Mouse (Mus musculus): Measurements from ENCODE around the gene Tnfaip3. TPM values are rescaled to one million over a fixed set of nuclear protein-coding genes. Genes with fewer than 3 reads are reported as not detected.

Tnfaip3 gene
- total and polyA plus RNA-seq, 2 experiments from 2014 or later: 1.4 to 3.6 TPM

DNA sequence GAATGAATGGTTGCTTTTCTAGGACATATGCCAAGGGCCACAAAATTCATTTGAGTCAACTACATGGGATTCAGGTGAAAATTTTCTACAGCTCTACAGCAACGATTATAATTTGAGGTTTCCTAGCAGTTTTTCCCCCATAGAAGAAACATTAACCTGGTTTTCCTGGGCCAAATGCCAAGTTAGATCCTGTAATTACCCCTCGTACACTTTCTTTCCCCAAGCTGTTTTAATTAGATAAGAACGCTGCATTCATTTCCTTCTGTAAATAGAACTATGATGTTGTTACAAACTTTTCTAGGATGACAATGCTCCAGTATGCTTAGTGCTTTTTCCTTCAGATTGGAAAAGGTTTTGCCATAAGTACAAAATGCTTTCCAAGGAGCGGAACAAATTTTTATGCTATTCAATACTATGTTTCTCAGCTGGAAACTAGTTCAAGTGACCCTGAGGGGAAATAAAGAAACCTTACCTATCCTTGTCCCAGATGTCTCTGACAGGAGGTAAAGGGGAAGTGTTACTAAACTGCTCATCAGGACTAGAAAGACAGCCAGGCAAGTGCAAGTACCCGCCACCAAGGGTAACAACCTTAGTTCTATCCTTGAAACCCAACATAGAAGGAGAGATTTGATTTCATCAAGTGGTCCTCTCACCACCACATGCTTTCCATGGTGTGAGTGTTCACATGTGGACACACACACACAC, 8.3 kb upstream of the Tnfaip3 start:
- Histone ChIP-seq H3K27me3 (ENCODE audit: insufficient read depth, low read length) (no peaks in the 10 kb centered on the region), H3K36me3 (ENCODE audit: insufficient read depth, low read length) (no peaks in the 10 kb centered on the region), H3K27ac (ENCODE audit: low read depth, low read length) (no peak overlapping the region), H3K9ac (replicated peaks; ENCODE audit: low read length, poor library complexity, severe bottlenecking) (no peak overlapping the region), H3K9me3 (ENCODE audit: low read length) (no peaks in the 10 kb centered on the region), H3K4me2 (ENCODE audit: low read depth, low read length, poor library complexity, severe bottlenecking) (no peak overlapping the region), H3K4me3 (ENCODE audit: low read depth, low read length) (no peak overlapping the region), H3K4me1 (ENCODE audit: insufficient read depth, low read length) (no peaks in the 10 kb centered on the region)
- DNase-seq (ENCODE audit: low spot score) (no peak), ATAC-seq (ENCODE audit: low FRiP score) (no peak)
- no peak for TF ChIP-seq CTCF (IDR thresholded peaks at IDR 0.05)
- WGBS: 89% methylated on average over 5 of the region's 5 CpGs

DNA sequence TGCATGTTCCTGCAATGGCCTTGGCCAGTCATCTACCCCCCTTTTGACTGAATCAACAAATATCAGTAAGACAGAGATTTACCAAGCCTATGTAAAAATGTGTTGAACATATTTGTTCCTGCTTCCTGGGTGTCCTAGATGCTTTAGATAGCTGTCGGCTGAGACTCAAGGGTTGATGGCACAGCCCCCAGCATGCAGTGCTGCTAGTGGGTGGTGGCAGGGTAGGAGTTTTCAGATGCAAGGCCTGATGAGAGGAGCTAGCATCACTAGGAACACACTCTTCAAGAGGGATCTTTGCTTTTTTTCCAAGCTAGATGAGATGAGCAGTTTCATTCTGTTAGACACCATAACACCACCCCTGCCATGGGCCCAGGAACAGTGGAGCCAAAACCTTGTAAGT, 6.8 kb upstream of the Tnfaip3 start:
- DNase-seq (ENCODE audit: low spot score) (no peak), ATAC-seq (ENCODE audit: low FRiP score) (no peak)
- Histone ChIP-seq H3K27me3 (ENCODE audit: insufficient read depth, low read length) (no peaks in the 10 kb centered on the region), H3K27ac (ENCODE audit: low read depth, low read length) (no peak overlapping the region), H3K4me1 (ENCODE audit: insufficient read depth, low read length) (no peaks in the 10 kb centered on the region), H3K4me2 (ENCODE audit: low read depth, low read length, poor library complexity, severe bottlenecking) (no peak overlapping the region), H3K36me3 (ENCODE audit: insufficient read depth, low read length) (no peaks in the 10 kb centered on the region), H3K9ac (replicated peaks; ENCODE audit: low read length, poor library complexity, severe bottlenecking) (no peak overlapping the region), H3K9me3 (ENCODE audit: low read length) (no peaks in the 10 kb centered on the region), H3K4me3 (ENCODE audit: low read depth, low read length) (no peak overlapping the region)
- no peak for TF ChIP-seq CTCF (IDR thresholded peaks at IDR 0.05)
- 86% methylated on average over 1 of the region's 1 CpGs for WGBS

DNA sequence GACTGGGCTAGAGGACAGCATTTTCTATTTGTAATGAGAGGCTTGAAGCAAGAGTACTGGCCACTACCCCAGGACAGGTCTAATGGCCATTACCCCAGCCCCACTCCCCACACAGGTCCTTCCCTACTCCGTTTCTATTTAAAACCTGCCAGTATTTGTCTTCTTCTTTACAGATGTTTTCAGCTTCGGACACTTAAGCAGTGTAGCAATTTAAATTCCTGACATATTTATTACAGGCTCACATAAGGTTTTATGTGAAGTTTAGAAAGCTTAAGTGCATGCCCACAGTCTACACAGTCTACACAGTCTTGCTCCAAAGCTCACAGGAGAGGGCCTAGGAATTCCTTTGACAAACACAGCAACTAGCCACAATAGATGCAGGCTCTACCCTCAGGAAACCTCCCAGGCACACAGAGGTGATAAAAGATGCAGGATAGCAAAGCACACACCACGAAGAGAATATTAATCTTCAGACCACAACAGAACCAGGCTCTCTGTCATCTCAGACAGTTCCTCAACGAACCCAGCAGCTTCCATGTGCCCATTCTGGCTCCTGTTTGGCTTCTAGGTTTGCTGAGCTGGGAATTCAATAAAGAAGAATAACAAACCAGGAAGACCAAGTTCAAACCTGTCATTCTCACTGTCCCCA, 1.5 kb upstream of the Tnfaip3 start:
- no peak for ATAC-seq (ENCODE audit: low FRiP score)
- no peak for TF ChIP-seq CTCF (IDR thresholded peaks at IDR 0.05)
- Histone ChIP-seq H3K4me2 (ENCODE audit: low read depth, low read length, poor library complexity, severe bottlenecking) (no peak overlapping the region), H3K9me3 (ENCODE audit: low read length) (no peaks in the 10 kb centered on the region), H3K9ac (replicated peaks; ENCODE audit: low read length, poor library complexity, severe bottlenecking) (no peak overlapping the region), H3K27ac (ENCODE audit: low read depth, low read length) (no peak overlapping the region), H3K36me3 (ENCODE audit: insufficient read depth, low read length) (no peaks in the 10 kb centered on the region), H3K4me1 (ENCODE audit: insufficient read depth, low read length) (no peaks in the 10 kb centered on the region), H3K4me3 (ENCODE audit: low read depth, low read length) (no peak overlapping the region), H3K27me3 (ENCODE audit: insufficient read depth, low read length) (no peaks in the 10 kb centered on the region)
- DNase-seq (ENCODE audit: low spot score): no peak
- WGBS: 75% methylated on average over 4 of the region's 4 CpGs

DNA sequence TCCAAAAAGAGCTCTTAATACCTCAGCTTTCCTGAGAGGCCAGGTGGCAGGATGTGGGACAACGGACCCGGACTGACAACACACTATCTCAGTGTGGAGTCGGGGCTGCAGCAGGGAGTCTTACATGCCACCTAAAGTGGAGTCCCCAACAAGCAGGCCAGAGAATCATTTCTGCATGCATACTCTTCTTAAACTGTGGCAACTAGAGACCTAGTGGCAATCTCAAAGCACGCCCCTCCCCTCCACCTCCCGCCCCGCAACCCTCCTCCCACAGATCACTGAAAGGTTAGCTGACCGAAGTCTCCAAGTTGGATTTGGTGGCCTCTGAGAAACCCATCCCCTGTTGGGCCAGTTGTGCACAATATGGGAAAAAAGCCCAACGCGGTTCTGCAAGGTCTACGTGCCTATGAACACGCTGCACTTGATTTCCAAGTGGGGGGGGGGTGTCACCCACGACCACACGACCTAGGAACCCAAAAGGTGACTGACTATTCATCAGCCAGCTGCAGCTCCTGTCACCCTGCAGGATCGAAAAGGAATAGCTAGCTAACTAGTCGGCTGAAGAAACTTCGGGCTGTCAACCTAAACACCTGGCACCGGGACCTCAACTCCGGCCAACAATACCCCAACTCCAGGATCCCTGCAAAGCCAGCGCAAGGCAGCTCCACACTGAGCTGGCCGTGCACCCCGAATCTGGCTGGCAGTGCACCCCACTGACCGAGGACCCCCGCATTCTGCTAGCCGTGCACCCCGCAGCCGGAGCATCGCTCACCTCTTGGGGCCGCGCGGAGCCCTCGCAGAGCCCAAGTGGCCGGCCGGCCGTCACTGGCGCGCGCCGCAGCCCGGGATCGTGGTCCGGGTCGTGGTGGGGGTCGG, 838 bp downstream of the Tnfaip3 start:
- H3K9me3 ChIP-seq (ENCODE audit: low read length): no peaks in the 10 kb centered on the region
- peak overlapping the region; percentile 70 for H3K4me3 ChIP-seq (ENCODE audit: low read depth, low read length)
- DNase-seq (ENCODE audit: low spot score): peak; percentile 15
- TF ChIP-seq CTCF (IDR thresholded peaks at IDR 0.05): peak; percentile 49
- no peaks in the 10 kb centered on the region for H3K27me3 ChIP-seq (ENCODE audit: insufficient read depth, low read length)
- no peaks in the 10 kb centered on the region for H3K4me1 ChIP-seq (ENCODE audit: insufficient read depth, low read length)
- peak overlapping the region; percentile 84 for H3K4me2 ChIP-seq (ENCODE audit: low read depth, low read length, poor library complexity, severe bottlenecking)
- no peaks in the 10 kb centered on the region for H3K36me3 ChIP-seq (ENCODE audit: insufficient read depth, low read length)
- H3K27ac ChIP-seq (ENCODE audit: low read depth, low read length): peak overlapping the region; percentile 38
- no peak; the same call in none of the 2 replicates for ATAC-seq (ENCODE audit: low FRiP score)
- under 1% methylated on average over 43 of the region's 43 CpGs for WGBS
- peak overlapping the region; percentile 65 for H3K9ac ChIP-seq (replicated peaks; ENCODE audit: low read length, poor library complexity, severe bottlenecking)

DNA sequence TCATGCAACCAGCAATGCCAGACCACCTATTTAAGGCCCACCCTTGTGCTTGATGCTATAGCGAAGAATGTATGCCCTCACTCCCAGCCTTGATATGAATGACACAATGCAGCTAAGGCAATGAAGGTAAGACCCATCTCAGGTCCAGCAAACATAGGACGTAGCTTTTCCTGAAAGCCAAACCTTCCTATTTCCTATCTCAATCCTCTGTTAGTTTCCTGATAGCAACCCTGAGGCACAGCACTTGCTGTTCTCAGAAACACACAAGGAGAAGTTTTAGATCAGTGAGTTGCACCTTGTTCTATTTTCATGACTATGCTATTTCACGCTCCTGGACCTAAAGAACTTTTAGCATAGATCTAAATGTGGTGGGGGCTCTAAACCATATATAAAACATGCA, 2.1 kb downstream of the Tnfaip3 start:
- DNase-seq (ENCODE audit: low spot score): no peak
- Histone ChIP-seq H3K27me3 (ENCODE audit: insufficient read depth, low read length) (no peaks in the 10 kb centered on the region), H3K36me3 (ENCODE audit: insufficient read depth, low read length) (no peaks in the 10 kb centered on the region), H3K27ac (ENCODE audit: low read depth, low read length) (no peak overlapping the region), H3K4me3 (ENCODE audit: low read depth, low read length) (no peak overlapping the region), H3K9me3 (ENCODE audit: low read length) (no peaks in the 10 kb centered on the region), H3K4me1 (ENCODE audit: insufficient read depth, low read length) (no peaks in the 10 kb centered on the region), H3K4me2 (ENCODE audit: low read depth, low read length, poor library complexity, severe bottlenecking) (no peak overlapping the region), H3K9ac (replicated peaks; ENCODE audit: low read length, poor library complexity, severe bottlenecking) (no peak overlapping the region)
- ATAC-seq (ENCODE audit: low FRiP score): no peak
- TF ChIP-seq CTCF (IDR thresholded peaks at IDR 0.05): no peak
- 86% methylated on average over 3 of the region's 3 CpGs for WGBS
